Mouse (Mus musculus) regulatory T cell (primary cell): Measurements from ENCODE around the gene Phc1.

ENCODE experiments used
- in situ Hi-C: fragments of 300-600 bp; cut with MboI, MseI; formaldehyde crosslinking; loops from one replicate; pipeline ENCODE4 v1.15.1; 2025; ENCODE audit warnings: high pct_unique_total_duplicates

Gene Phc1

DNA sequence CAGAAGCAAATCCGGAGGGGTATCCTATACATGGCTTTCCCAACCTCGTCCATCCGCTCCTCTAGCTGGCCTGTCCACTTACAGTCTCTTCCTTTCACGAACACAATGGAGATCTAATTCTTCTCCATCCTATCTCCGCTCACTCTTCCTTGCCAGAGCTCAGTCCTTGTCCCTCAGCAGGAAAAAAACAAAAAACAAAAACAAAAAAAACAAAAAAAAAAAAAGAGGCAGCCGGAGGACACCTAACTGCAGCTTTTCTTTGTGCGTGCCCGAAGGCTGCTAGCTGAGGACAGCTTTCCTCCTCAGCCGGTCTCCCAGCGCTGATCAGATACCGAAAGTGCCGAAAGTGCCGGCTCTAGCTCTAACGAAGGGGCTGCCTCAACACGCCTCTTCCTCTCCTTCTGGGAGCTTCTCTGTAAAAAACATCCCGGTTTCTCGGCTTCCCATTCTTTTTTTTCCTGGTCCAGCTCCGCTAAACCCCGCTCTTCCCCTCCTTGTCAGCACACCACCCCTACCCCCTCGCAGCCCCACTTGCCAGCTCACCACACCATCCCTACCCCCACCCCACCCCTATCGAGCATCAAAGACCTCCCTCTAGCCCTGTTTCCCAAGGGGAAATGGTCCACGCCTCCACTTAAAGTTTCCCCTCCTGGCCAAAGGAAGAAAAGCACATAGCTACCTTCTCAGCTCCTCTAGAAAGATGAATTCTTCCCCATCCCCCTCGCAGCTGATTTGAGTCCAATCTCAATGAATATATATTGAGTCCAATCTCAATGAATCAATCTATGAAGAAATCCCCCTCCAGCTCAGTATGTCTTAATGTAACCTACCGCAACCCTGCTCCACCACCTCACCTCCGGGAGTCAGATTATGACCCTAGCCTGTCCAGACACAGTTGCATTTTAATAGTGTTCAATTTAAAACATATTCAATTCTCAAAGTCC, 42.8 kb downstream of the Phc1 start:
- in situ Hi-C loops, result no loop called here

DNA sequence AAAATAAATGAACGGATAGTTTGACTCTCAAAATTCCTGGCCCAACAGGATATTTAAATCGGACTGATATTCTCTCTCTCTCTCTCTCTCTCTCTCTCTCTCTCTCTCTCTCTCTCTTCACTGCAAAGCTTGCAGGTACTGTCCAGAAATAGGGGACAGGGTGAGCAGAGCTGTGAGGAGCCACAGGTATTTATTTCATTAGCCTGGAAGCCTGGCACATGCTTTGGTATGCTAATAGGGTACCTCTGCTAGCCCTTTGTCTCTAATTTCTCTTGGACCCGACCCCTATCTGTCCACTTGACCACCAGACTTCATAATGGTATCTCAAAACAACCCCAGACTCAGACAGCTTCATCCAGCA, 43.5 kb downstream of the Phc1 start:
- in situ Hi-C loops, result no loop called here

DNA sequence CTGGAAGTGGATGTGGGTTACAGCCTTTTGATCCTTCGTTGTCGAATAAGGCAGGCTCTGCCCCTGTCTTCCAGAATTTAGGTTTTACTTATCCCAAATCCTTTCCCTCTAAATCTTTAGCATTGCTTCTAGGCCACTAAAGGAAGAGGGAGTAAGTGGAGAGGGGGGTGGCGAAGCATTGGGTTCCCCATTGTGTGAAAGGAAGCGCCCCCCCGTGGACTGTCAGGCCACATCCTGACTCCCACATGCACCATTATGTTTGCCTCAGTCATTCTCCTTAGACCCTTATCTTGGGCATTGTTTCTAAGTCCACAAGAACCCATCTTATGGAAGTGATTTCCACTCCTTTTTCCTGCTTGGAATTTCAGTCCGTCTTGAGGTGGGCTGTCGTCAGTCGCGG, 45.1 kb downstream of the Phc1 start:
- in situ Hi-C loops, result no loop called here

DNA sequence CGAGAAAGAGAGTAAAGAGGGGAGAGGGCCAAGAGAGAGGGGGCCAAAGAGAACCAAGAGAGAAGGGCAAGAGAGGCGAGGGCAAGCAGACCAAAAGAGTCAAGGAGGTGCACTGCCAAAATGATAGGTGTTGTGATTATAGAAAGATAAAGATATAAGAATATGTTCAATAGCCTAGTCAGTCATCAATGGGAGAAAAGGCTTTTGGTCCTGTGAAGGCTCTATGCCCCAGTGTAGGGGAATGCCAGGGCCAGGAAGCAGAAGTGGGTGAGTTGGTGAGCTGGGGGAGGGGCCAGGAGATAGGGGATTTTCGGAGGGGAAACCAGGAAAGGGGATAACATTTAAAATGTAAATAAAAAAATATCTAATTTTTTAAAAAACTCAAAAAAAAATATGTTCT, 46.1 kb downstream of the Phc1 start:
- in situ Hi-C loops, result no loop called here

DNA sequence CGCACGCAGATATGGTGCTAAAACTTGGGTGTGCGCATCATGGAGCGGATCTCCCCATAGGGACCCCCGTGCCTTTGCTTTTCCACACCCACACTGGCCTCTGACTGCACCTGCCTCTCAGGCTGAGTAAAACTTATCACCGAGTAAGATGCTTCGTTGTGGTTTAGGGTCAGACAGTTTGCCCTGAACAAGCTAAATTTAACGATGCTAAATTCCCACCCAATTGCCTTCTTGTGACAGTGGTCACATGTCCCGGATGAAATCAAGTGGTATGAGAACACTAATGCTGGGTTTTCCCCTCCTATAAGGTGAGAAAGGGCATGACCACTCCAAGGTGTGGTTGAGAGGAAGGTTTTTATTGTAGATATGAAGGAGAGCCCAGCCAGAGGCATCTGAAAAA, 46.6 kb downstream of the Phc1 start:
- in situ Hi-C loops, result no loop called here

DNA sequence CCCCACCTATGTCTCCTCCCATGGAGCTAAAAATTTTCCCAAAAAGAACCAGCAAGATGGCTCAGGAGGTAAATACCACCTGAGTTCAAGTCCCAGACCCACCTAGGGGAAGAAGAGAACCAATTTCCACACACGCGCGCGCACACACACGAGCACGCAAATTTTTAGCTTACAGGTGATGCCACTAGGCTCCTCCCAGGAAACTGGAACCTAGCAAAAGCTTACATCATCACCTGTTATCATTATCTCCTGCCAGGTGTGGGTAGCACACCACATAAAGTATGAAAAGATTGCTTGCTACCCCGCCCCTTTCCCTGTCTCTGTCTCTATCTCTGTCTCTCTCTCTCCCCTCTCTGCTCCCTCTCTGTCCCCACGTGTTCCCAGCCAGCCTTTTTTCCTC, 47.2 kb downstream of the Phc1 start:
- in situ Hi-C loops, result no loop called here

DNA sequence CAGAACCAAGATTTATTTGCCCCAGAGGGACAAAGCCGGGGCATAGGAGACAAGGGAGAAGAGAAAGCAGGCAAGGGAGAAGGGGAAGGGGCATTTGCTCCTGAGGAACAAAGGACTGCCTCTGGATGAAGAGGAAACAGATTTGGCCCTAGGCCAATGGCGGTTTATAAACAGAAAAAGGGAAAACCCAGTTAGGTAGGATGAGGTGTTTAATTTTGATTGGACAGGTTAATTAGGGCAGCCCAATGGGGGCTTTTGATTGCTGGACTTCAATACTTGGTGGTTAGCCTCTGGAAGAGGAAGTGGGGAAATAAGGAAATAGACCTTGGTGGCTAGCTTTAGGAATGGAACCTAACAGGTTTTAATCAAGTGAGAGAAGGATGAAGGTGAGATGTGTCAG, 48.2 kb downstream of the Phc1 start:
- in situ Hi-C loops, result no loop called here

DNA sequence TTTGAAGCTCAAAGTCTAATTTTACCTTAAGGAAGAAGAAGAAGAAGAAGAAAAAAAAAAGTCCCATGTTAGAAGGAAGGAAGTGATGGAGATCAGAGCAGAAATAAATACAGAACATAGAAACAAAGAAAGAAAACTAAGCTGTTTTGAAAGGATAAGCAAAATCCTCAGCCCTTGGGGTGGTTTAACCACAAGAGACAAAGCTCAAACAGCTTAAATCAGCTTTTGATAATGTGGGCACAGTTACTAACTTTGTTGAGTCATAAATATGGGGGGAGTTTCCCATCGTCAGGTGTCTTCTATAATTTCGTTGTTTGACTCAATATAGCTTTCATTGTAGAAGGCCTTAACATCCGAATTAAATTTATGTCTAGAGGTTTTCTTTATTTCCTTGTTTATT, 48.6 kb downstream of the Phc1 start:
- in situ Hi-C loops, result no loop called here

DNA sequence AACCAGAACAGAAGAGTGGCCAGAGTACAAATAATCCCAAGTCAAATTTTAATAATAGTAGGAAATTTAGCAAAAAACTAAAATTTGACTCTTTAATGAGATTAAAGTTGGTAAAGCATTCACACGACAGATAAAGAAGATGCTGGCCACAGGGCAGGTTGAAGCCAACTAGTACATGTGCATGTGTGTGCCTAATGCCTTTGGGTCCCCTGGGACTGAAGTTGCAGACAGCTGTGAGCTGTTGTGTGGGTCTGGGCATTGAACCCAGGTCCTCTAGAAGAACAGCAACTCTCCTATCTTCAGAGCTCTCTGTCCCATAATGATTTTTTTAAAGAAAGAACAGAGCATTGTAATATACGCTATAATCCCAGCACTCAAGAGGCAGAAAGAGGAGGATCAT, 49.1 kb downstream of the Phc1 start:
- in situ Hi-C loops, result no loop called here

DNA sequence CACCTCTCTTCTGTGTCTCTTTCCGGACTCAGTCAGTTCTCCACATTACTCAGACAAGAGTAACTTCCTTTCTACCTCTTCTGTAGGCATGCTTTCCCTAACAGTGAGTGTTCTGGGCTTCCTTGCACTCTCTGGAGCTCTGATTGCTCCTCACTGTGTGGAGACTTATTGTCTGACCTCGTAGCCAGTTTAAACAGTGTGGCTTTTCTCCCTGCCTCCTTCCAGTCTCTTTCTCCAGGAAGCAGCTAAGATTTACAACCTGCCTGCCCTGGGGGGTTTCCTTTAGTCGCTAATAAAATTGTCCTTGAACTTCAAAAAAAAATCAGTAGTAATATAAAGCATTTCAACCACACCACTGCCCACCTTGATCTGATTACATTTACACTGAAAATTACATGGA, 50.1 kb downstream of the Phc1 start:
- in situ Hi-C loops, result no loop called here

DNA sequence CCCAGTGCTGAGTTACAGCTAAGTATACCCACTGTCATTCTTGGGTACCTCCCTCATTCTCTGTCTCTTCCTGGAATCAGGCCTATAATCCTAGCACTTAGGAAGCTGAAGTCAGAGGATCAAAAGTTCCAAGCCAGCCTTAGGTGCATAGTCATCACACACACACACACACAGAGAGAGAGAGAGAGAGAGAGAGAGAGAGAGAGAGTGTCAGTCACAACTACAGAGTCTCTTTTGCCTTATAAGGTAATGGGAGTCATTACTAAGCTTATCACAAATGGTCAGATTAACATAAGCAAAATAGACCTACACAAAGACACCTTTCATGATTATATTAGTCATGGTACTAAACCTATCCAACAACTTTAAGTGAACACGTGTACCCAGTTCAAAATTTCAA, 51.0 kb downstream of the Phc1 start:
- in situ Hi-C loops, result no loop called here

DNA sequence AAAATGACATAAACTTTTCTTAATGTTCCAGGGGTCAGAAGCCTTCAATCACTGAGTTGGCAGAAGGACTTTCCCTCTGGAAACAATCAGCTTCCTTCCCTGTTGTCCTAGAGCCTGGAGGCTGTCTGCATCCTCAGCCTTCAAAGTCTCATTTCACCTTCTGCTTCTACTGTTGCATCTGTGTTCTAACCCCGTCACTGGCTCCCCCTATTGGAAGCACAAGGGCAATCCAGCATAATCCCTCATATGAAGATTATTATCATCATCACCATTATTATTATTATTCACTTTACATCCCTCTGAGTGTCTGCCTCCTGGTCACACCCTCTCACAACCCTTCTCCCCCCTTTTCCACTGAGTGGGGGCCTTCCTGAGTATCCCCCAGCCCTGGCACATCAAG, 52.1 kb downstream of the Phc1 start:
- in situ Hi-C loops, result no loop called here

DNA sequence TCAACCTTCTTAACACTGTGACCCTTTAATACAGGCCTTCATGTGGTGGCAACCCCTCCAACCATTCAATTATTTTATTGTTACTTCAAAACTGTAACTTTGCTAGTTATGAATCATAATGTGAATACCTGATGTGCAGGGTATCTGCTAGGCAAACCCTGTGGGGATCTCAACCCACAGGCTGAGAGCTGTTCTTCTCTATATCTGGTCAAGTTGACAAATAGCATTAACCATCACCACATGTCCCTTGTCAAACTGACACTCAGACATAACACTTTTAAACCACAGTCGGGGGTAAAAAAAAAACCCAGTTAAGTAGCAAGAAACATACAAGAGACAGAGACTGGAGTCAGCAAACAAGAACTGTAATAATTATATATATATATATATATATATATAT, 55.5 kb downstream of the Phc1 start:
- in situ Hi-C loops, result no loop called here

DNA sequence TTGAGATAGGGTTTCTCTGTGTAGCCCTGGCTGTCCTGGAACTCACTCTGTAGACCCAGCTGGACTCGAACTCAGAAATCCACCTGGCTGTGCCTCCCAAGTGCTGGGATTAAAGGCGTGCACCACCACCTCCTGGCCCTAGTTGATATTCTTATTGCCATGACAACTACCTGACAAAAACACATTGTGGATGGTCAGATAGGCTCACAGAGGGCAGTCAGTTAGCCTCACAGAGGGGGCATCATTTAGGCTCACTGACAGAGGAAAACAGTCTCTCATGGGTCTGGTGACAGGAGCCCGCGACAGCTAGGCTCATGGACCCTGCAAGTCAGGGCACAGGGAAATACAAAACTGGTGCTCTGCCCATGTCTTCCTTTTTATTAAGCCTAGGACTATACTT, 56.1 kb downstream of the Phc1 start:
- in situ Hi-C loops, result no loop called here

DNA sequence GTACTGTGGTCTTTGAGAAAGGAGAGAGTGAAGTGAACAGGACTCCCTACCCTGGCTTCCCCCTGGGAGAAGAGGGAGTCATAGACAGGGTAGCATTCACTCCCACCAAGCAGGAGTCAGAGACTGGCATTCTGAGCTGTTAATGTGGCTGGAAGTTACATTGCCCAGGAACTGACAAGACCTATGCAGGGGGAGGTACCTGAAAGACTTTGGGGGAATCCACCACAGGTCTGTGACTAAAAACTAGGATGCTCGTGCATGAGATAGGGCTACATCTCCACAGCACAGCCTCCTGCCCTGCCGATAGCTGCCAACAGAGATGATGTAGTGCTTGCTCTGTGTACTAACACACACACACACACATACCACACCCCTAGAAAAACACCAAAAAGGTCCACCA, 56.9 kb downstream of the Phc1 start:
- in situ Hi-C loops, result no loop called here

DNA sequence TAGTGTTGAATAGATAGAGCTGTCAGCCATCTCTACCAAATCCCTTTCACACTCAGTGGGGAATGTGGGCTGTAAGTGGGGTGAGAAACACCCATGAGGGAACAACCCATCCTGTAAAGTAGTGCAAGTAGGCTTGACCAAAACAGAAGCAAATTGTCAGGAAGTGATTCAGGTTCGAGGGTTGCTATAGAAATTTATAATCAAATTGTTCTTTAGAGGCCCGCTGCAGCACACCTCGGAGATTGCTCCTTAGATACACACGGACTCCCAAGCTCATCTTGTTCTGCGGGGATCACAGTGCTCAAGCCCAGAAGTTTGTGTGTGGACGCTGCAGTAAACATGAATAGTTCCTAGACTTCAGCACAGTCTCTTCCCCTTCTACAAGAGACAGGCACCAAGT, 57.6 kb downstream of the Phc1 start, which contains the start of gene Klrg1:
Gene Klrg1 (minus strand): TSS at position 101 of the 400 bp plus-strand sequence.
- in situ Hi-C loops, result no loop called here

DNA sequence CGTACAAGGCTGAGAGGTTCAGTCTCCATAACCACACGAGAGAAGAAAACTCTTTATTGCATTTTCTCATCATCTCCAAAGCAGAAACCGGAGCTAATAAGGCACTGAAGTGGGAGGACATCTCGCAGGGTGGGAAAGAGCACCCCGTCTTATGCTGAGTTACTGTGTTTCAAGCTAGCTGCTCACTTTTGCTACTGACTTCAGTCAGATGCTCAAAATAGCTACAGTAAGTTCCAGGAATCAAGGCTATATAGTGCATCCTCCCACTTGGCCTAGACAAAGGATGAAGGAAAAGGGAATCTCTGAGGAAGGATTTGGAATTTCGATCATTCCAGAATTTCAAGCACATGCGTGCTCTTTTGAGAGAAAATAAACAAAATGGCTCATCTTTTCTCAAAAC, 63.8 kb downstream of the Phc1 start:
- in situ Hi-C loops, result no loop called here

DNA sequence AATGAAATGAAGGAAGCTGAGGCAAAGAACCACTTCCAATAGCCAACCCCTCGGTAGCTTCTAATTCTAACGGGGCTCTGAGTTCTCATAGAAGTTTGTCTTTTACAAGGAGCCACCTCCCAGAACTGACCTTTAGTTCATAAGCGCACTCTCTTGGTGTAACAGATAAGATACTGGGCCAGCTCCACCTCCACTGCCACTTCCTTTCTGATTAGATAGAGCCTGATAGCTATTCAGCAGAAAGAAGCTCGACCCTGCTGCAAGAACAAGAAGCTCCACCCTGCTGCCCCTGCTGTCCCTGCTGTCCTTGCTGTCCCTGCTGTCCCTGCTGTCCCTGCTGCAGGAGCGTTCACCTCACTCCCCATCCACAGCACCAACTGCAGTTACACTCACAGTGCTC, 65.8 kb downstream of the Phc1 start:
- in situ Hi-C loops, result no loop called here

DNA sequence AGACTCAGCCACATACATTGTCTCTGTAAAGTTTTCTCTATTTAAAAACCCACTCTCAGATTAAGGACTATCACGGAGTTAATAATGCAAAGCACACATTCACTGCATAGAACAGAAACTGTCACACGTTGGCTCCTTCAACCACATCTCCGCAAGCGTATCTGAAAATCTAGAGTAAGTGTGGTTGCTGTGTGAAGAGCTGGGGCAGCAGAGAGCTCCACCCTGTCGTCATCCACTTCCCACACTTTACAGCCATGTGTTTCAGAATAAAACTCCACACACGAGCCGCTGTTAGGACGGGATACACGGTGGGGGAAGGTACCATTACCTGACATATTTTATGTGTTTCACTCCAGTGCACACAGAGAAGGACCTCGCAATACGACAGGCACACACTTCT, 70.2 kb downstream of the Phc1 start:
- in situ Hi-C loops, result no loop called here

DNA sequence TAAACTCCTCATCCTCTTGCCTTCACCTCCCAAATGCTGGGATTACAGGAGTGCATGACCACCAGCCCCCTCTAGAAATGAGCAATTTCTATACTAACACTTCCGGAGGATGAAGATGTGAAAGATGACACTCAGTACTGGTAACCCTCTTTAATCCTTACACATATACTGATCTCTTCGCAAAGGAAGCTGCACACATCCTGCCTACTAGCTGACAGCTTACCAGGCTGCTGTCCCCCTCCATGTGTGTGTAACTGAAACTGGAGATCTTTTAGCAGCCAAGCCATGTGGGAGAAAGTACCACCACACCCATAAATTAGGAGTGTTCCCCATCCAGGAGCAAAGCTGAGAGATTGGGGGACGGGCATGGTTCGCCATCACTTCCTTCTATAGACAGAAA, 71.2 kb downstream of the Phc1 start:
- in situ Hi-C loops, result loop anchor here (10.0 kb wide), 1 partner anchor 906 kb away; the partner anchor contains the start of gene Clec4b2

DNA sequence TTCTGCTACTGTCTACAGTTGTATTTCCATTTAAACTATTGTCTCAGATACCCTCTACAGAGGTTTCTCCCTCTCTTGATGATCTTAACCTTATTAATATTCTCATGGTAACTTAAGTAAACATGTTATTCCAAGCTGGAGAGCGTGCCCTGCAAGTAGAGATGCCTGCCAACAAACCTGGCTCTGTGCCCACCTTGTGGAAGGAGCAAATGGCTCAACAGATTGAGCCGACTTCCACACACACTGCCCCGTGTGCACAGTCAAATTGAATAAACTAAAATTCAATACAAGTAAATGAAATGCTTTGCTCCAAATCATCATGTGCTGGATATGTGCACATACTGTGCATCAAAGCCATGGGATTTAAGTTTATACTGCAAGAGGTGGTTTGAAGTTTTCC, 71.8 kb downstream of the Phc1 start:
- in situ Hi-C loops, result loop anchor here (10.0 kb wide), 1 partner anchor 906 kb away; the partner anchor contains the start of gene Clec4b2
